Mouse (Mus musculus) midbrain, embryonic 10.5 days (tissue): ENCODE data around the gene Papln. TPM values are rescaled to one million over a fixed set of nuclear protein-coding genes. Genes with fewer than 3 reads are reported as not detected.

Source experiments
- DNase-seq: peaks from one replicate; pipeline ENCODE4 v3.0.0-alpha.2; 2017; ENCODE audit warnings: low spot score
- H3K27ac ChIP-seq: fragments of 300-500 bp; sonication (generic); replicated peaks from 2 replicates; pipeline ENCODE4 v1.5.1; 2016; ENCODE audit warnings: mild to moderate bottlenecking
- H3K27me3 ChIP-seq: fragments of 300-500 bp; sonication (generic); 2 replicates; pipeline ENCODE4 v1.6.1; 2016; ENCODE audit warnings: low read depth, mild to moderate bottlenecking; ENCODE audit not compliant: poor library complexity, severe bottlenecking
- H3K36me3 ChIP-seq: fragments of 300-500 bp; sonication (generic); 2 replicates; pipeline ENCODE4 v1.6.1; 2016; ENCODE audit warnings: mild to moderate bottlenecking, moderate library complexity
- H3K4me1 ChIP-seq: fragments of 300-500 bp; sonication (generic); 2 replicates; pipeline ENCODE4 v1.6.1; 2016
- H3K4me3 ChIP-seq: fragments of 300-500 bp; sonication (generic); 2 replicates; pipeline ENCODE4 v1.5.1; 2016; ENCODE audit warnings: mild to moderate bottlenecking, moderate library complexity
- H3K9me3 ChIP-seq: fragments of 300-500 bp; sonication (generic); replicated peaks from 2 replicates; pipeline ENCODE4 v1.6.1; 2016; ENCODE audit warnings: mild to moderate bottlenecking
- WGBS: fragments of 180-500 bp; shearing (Covaris S2); methylation state at CpG from one replicate; pipeline ENCODE4 v1.1.7; 2016; 5-methylcytosine and 5-hydroxymethylcytosine counted together
- polyA plus RNA-seq: library from polyadenylated mRNA; unstranded; fragments of >200 nt; fragmentation: Nextera tagmentation; extraction: Ambion mirVana; gene quantifications from 2 replicates; pipeline ENCODE4 v1.2.1, GENCODE M21; 2016

Papln gene
- polyA plus RNA-seq, 1 experiment from 2014 or later: 0.10 TPM

DNA sequence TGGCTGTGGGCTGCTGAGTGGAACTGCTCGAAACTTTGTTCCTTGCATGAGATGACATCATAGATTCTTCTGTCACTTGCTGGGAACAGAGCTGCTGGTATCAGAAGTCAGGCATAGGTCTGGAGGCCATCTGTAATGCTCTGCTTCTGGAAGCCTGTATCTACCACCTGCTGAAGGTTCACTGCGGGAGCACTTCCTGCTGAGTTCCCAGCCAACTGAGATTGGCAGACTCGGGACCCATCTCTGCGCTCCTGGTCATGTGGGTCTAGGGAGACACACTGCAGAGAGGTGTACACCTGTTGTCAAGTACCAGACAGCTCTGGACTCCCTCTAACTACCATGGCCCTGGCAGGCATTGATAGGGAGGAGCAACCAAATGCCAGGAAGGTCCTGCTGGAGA, 20.6 kb upstream of the Papln start:
- H3K27me3 ChIP-seq: no peaks in the 10 kb centered on the region
- H3K4me3 ChIP-seq: no peak overlapping the region
- 87% methylated on average over 4 of the region's 4 CpGs for WGBS
- H3K9me3 ChIP-seq: no peaks in the 10 kb centered on the region
- no peaks in the 10 kb centered on the region for H3K4me1 ChIP-seq
- no peak overlapping the region for H3K27ac ChIP-seq
- DNase-seq: no peak
- 0 out of 2 replicates have a peak, but pooled peaks cover 3% of the 10 kb centered on the region for H3K36me3 ChIP-seq

DNA sequence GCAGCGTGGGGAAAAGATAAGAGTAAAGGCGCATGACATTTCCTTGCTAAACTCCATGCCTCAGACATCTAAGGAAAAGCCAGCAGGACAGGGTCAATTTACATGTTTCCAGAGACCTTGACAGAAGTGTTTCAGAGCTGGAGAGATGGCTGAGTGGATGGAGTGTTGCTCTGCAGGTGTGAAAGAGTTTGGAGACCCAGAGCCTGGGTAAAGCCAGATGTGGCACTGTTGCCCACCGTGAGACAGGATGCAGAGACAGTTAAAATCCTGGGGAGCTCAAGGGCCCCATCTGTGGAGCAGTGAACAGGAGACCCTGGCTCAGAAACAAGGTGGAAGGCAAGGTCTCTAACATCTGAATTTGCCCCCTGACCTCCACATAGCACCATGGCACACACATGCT, 19.7 kb upstream of the Papln start:
- WGBS: 85% methylated on average over 3 of the region's 3 CpGs
- H3K36me3 ChIP-seq: no peaks in the 10 kb centered on the region
- no peaks in the 10 kb centered on the region for H3K4me1 ChIP-seq
- no peaks in the 10 kb centered on the region for H3K9me3 ChIP-seq
- H3K27ac ChIP-seq: no peak overlapping the region
- H3K4me3 ChIP-seq: no peak overlapping the region
- DNase-seq: no peak
- H3K27me3 ChIP-seq: no peaks in the 10 kb centered on the region

DNA sequence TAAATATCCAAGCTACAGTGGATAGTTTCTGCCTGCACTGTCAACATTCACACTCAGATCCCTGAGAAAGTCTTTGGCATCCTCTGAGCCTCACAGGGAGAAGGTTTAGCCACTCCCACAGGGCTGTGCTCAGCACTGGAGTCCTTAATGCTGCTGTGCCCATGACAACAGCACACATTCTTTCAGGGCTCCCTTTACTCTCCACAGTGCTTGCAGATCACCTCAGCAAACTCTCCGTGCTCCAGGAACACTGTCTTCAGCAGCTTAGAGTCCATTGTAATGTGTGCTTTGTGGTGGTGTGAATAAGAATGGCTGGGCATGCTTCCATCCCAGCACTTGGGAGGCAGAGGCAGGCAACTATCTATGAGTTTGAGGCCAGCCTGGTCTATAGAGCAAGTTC, 14.2 kb upstream of the Papln start:
- WGBS: 50% methylated on average over 1 of the region's 1 CpGs
- no peaks in the 10 kb centered on the region for H3K27me3 ChIP-seq
- H3K4me1 ChIP-seq: no peaks in the 10 kb centered on the region
- no peak overlapping the region for H3K27ac ChIP-seq
- H3K4me3 ChIP-seq: no peak overlapping the region
- H3K9me3 ChIP-seq: no peaks in the 10 kb centered on the region
- H3K36me3 ChIP-seq: no peaks in the 10 kb centered on the region
- DNase-seq: no peak

DNA sequence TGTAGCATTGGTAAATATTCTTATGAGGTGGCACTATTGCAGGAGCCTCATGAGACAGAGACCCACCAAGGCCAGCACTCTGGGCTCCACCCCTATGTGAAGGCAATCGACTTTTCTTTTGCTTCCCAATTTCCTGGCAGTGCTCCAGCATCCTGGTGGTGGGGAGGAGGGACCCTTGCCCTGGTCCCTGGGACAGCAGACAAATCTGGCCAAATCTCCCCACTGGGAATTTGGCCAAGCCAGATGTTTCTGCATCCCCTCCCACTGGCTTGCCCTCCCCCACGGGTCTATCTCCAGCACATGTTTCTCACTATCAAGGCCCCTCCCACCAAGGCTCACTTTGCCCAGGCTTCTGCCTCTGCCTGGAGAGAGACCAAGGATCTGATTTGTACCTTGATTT, 10.9 kb upstream of the Papln start:
- 71% methylated on average over 2 of the region's 2 CpGs for WGBS
- Histone ChIP-seq H3K27me3 (no peaks in the 10 kb centered on the region), H3K4me3 (no peak overlapping the region), H3K9me3 (no peaks in the 10 kb centered on the region), H3K36me3 (no peaks in the 10 kb centered on the region), H3K4me1 (no peaks in the 10 kb centered on the region), H3K27ac (no peak overlapping the region)
- no peak for DNase-seq

DNA sequence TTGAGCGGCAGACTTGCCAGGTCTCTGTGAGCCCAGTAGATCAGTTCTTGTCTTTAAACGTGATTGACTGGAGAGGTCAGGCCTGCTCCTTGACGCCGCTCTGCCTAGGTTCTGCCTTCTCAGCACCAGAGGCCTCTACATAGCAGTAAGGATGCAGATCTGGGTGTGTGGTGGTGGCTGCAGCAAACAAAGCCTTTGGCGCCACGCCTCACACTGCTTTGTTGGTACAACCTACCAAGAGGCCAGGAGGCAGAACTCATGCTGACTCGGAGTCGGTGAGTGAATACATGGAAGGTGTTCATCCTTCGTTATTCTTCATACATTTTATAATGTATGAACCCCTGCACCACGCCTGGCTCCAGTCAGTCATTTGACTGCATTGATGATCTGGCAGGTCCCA, 4.7 kb upstream of the Papln start:
- Histone ChIP-seq H3K27ac (no peak overlapping the region), H3K4me3 (no peak overlapping the region), H3K36me3 (no peaks in the 10 kb centered on the region), H3K9me3 (no peaks in the 10 kb centered on the region), H3K27me3 (peaks cover 21% of the 10 kb centered on the region), H3K4me1 (peaks cover 28% of the 10 kb centered on the region)
- DNase-seq: no peak
- 78% methylated on average over 10 of the region's 10 CpGs for WGBS

DNA sequence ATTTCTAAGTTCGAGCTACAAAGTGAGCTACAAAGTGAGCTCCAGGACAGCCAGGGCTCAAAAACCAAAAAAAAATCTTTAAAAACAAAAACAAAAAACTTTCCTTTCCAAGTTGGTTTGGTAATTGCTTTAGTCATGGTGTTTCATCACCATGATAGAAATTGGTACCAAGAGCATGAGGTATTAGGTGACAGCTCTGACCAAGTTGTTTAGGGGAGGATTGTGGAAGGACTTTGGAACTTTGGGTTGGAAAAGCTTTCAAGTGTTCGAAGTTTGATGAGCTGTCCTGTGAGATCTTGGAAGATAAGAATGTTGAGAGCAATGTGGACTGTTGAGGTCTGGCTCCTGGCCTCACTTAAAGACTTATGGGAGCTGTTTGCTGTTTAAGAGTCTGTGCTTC, 3.2 kb upstream of the Papln start:
- Histone ChIP-seq H3K4me3 (no peak overlapping the region), H3K27ac (no peak overlapping the region), H3K27me3 (peaks cover 35% of the 10 kb centered on the region), H3K4me1 (peaks cover 36% of the 10 kb centered on the region), H3K36me3 (no peaks in the 10 kb centered on the region), H3K9me3 (no peaks in the 10 kb centered on the region)
- WGBS: 90% methylated on average over 2 of the region's 2 CpGs
- no peak for DNase-seq

DNA sequence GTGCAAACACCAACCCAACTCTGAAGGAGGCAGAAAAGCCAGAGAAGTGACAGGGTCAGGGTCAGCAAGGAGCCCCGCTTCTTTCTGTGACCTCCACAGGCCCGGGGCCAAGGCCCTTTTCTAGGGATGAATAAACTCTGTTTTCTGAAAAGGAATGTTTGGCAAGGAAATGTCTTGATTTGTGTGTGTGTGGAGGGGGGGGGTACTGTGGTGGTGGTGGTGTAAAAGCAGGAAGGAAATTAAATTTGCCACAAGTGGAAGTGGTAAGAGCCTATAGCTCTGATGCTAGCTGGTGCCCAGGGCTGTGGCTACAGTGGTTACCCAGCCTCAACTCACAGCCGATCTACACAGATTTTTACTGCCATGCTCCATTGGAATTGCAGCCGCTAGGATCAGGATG, 728 bp upstream of the Papln start:
- Histone ChIP-seq H3K36me3 (no peaks in the 10 kb centered on the region), H3K27me3 (peaks cover 40% of the 10 kb centered on the region), H3K4me1 (peaks cover 42% of the 10 kb centered on the region), H3K27ac (no peak overlapping the region; the same call in 1 of the 2 replicates), H3K9me3 (no peaks in the 10 kb centered on the region), H3K4me3 (no peak overlapping the region)
- WGBS: 26% methylated on average over 4 of the region's 4 CpGs
- DNase-seq: peak; percentile 40

DNA sequence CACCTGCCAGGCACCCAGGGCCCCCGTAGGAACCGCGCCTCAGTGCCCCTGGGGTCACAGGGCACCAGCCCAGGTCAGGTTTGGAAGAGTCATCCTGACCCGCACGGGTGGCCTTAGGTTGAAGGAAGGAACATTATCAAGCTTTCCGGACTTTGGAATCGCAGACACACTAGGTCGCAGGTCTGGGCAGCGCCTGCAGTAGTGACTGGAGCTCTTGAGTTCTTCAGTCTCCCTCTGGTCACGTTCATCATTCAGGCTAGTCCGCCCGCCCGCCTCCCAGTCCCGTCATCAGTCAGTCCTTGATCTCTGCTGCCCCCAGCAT, 571 bp downstream of the Papln start:
- peaks cover 47% of the 10 kb centered on the region for H3K27me3 ChIP-seq
- H3K4me3 ChIP-seq: peak overlapping the region; percentile 45
- DNase-seq: peak; percentile 37
- no peaks in the 10 kb centered on the region for H3K9me3 ChIP-seq
- peaks cover 41% of the 10 kb centered on the region for H3K4me1 ChIP-seq
- H3K36me3 ChIP-seq: no peaks in the 10 kb centered on the region
- peak overlapping the region; percentile 28; the same call in 1 of the 2 replicates for H3K27ac ChIP-seq
- 11% methylated on average over 14 of the region's 14 CpGs for WGBS

DNA sequence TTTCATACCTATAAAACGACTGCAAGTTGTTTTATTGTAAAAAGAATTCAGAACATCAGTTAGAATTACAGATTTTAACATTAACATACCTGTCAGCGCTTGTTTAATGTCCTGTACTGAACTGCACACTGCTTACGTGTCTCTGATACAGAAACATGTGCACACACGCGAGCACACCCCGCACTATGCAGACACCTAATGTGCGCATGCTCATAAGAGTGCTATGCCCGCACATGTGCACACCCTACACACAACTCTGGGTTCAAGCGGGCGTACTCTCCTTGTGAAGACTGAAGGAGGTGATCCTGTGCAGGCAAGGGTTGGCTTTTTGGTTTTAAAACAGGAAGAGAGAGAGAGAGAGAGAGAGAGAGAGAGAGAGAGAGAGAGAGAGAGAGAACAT, 1.1 kb downstream of the Papln start:
- WGBS: 78% methylated on average over 10 of the region's 10 CpGs
- DNase-seq: no peak
- Histone ChIP-seq H3K9me3 (no peaks in the 10 kb centered on the region), H3K4me1 (peaks cover 41% of the 10 kb centered on the region), H3K4me3 (no peak overlapping the region), H3K27me3 (peaks cover 52% of the 10 kb centered on the region), H3K27ac (no peak overlapping the region), H3K36me3 (no peaks in the 10 kb centered on the region)

DNA sequence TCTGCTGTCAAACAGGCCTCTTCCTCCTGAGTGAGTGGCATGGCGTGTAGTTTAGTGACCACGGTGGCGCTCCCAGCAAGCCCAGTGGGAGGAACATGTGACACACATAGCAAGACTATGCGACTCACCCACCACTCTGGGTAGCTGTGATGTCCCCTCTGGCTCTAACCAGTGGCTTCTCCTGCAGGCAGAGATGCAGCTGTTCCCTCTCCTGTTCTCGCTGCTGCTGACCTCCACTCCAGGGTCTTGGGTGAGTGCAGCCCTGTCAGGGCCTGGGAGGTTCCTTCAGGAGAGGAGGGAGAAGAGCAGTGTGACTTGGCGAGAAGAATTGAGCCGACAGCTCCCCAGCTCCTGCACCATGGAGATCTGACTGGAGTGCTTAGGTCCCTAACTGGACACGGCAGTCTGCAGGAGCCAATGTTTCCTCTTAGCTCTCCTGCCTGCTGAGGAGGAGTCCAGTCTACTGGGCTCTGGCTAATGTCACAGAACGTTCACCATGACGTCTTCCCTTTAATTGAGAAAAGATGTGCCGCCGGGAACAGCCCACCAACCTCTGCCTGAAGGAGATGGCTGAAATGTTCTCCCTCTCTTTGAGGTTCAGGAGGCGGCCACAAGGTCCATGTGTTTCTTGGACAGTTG, 2.6 kb downstream of the Papln start:
- Histone ChIP-seq H3K27ac (no peak overlapping the region), H3K36me3 (no peaks in the 10 kb centered on the region), H3K27me3 (peaks cover 60% of the 10 kb centered on the region), H3K4me1 (peaks cover 52% of the 10 kb centered on the region), H3K4me3 (no peak overlapping the region), H3K9me3 (no peaks in the 10 kb centered on the region)
- DNase-seq: no peak
- WGBS: 82% methylated on average over 13 of the region's 13 CpGs

DNA sequence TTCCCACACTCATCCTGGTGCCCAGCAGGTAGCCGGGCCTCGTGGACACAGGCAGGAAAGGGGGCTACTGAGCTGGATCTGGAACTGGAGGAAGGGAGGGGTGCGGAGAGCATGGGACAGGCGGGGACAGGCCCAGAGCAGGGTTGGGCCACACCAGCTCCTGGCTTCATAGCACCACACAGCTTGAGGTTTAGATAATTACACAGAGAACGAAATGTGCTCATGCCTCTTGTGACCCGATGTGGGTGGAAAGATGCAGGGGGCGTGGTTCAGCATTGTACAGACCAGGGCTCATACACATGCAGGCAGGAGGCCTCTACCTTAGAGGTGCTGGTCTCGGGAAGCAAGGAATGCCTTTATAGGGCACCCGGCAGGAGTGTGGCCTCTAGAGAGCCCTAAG, 4.4 kb downstream of the Papln start:
- DNase-seq: no peak
- Histone ChIP-seq H3K9me3 (no peaks in the 10 kb centered on the region), H3K27me3 (peaks cover 54% of the 10 kb centered on the region), H3K36me3 (no peaks in the 10 kb centered on the region), H3K27ac (no peak overlapping the region), H3K4me1 (peaks cover 38% of the 10 kb centered on the region), H3K4me3 (no peak overlapping the region)
- 73% methylated on average over 9 of the region's 9 CpGs for WGBS

DNA sequence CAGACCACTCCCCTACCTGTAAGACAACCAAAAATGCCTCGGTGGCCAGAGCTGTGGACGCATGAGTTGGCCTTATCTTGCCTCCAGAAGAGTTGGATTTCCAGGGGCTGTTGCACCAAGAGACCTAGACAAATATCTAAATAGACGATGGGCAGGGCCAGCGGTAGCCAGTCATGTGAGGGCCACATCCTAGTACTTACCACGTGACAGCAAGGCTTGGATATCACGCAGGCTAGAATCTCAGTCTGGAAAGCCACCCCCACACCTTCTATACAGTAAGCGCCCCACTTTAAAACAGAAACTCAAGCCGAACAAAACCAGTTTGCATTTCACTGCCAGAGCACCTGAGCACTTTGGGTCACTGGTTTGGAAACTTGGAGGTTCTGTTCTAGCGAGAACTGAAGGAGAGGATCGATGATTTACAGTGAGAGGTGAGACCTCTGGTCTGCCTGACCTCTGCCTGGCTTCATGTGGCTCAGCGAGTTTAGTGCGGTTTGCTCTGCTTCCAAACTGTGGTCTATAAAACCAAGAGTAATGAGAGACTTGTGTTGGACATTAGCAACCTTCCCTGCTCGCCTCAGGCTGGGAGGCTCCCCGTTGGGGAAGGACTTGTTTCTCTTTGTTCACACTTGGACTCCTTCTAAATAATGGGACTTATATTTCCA, 4.9 kb downstream of the Papln start:
- Histone ChIP-seq H3K9me3 (no peaks in the 10 kb centered on the region), H3K4me3 (no peak overlapping the region), H3K36me3 (no peaks in the 10 kb centered on the region), H3K4me1 (peaks cover 33% of the 10 kb centered on the region), H3K27me3 (peaks cover 50% of the 10 kb centered on the region), H3K27ac (no peak overlapping the region)
- DNase-seq: no peak
- 88% methylated on average over 14 of the region's 14 CpGs for WGBS

DNA sequence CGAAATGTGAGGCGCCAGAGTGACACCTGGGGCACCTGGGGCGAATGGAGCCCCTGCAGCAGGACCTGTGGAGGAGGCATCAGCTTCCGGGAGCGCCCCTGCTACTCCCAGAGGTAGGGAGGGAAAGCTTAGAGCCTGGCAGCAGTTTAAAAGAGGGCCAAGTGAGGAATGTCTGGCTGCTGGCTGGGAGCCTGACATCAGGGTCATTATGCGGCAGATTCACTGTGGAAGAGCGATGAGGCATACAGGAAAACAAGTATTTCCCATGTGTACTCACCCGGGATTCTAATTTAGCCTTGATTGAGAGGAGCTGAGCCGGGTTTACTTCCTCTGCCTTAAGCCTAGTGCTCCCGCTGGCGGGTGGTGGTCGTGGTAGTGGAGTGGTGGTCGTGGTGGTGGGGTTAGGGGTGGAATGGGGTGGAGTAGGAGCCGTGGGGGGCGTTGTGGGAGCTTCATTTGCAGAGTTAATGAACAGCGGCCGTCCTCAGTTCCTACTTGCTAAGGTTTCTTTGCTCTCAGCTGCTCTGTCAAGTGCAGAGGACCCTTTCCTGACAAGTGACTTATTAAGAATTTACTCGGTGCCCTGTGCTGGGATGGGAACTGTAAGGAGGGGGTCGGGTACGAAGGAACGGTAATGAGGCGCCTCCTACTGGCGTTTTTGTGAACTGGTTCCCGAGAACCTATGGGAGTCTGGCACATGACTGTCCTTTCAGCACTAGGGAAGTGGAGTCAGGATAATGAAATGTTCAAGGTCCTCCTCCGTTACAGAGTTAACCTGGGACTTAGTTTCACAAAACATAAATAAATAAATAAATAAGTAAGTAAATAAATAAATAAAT, 7.2 kb downstream of the Papln start:
- Histone ChIP-seq H3K36me3 (no peaks in the 10 kb centered on the region), H3K4me1 (peaks cover 32% of the 10 kb centered on the region), H3K9me3 (no peaks in the 10 kb centered on the region), H3K27ac (0 out of 2 replicates have a peak overlapping the region, but pooled peaks have one; percentile 28), H3K4me3 (peak overlapping the region; percentile 41), H3K27me3 (peaks cover 35% of the 10 kb centered on the region)
- peak; percentile 80 for DNase-seq
- 8% methylated on average over 25 of the region's 25 CpGs for WGBS
